Mouse (Mus musculus): ENCODE results near the gene Tekt4.
A peak's percentile ranks its signal among the peaks of the same experiment; 100 is the strongest.

The Tekt4 gene

DNA sequence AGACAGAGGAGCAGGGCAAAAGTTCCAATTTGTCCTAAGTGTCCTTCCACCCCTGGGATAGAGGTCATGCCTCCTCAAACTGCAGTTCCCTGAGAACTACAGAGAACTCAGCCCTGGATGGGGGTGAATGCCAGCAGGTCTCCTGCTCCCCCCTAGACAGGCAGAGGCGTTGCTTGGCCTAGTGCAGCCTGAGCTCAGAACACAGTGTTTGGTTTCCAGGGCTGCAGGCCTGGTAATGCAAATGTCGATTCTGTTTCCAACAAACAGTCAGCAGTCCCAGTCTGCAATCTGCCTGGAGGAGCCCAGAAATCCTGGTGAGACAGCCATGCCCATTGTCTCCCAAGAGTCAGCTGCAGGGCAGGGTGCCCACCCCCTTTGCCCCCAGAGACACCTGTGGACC, at the start of gene Tekt4:
Gene Tekt4, plus strand, starts transcription at position 344 of the 400 bp plus-strand sequence.
- no peak for DNase-seq (ENCODE audit: inconsistent age in 2 of 2, low spot score in 1 of 2)

DNA sequence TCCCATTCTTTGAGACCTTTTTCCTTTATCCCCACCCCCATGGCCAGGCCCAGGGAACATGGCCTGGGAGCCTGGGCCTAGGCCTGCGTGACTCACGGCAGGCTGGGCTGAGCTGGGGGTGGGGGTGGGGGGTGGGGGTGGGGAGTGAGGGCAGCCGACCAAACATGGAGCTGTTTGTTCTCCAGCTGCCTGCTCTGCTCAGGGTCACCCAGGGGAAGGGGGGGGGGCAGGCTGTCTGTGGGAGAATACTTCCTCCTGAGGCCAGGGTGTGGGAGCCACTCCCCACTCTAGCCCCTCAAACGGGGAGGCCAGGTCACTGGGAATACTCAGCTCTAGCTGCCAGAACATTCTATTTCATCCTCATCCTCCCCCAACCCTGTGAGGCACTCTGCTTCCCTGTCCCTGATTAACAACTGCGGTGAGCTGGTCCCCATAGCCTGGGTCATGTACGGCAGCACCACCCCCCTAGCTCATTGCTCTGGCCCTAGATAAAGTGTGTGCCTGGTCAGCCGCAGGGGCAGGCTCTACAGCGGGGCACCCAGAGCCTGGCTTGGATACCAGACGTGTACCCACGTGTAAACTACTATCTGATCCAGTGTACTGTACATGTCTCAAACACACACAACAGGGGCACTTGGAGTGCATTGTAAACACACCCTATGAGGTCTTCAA, 49.1 kb upstream of the Tekt4 start:
- peak; percentile 79 to 86 for DNase-seq (ENCODE audit: inconsistent age in 2 of 2, low spot score in 1 of 2)

- DNase-seq (ENCODE audit: inconsistent age in 2 of 2, low spot score in 1 of 2): peak; percentile 65 to 76
These were observed 48.4 kb upstream of the Tekt4 start for GRCm38 (mm10) chr17:25406011-25406441.

- DNase-seq (ENCODE audit: inconsistent age in 2 of 2, low spot score in 1 of 2): peak in 1 of 2 experiments; percentile 68
These were observed 47.1 kb upstream of the Tekt4 start for GRCm38 (mm10) chr17:25407352-25407751.

- peak; percentile 71 to 85 for DNase-seq (ENCODE audit: inconsistent age in 2 of 2, low spot score in 1 of 2)
These were observed 46.0 kb upstream of the Tekt4 start for GRCm38 (mm10) chr17:25408302-25408999.

GRCm38 (mm10) chr17:25409621-25410020, 44.8 kb upstream of the Tekt4 start:
- peak in 1 of 2 experiments; percentile 40 for DNase-seq (ENCODE audit: inconsistent age in 2 of 2, low spot score in 1 of 2)

- DNase-seq (ENCODE audit: inconsistent age in 2 of 2, low spot score in 1 of 2): peak; percentile 79 to 84
These were observed 44.2 kb upstream of the Tekt4 start for GRCm38 (mm10) chr17:25410180-25410579.

DNA sequence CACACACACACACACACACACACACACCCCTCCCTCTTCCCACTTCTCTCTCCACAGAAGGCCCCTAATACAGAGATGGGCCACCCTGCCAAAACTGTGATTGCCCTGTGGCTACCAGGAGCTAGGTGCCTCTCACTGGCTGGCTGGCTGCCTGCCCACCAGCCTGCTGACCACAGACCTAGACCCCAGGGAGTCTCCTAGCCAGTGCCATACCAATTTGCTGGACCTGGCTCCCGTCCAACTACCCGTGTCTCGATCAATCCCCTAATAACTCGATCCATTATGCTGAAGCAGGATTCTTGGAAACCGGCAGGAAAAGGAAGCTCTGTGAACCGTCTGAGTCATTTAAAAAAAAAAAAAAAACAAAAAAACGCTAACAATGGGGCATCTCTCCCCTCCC, 43.6 kb upstream of the Tekt4 start:
- DNase-seq (ENCODE audit: inconsistent age in 2 of 2, low spot score in 1 of 2): peak in 1 of 2 experiments; percentile 77

GRCm38 (mm10) chr17:25411251-25411650, 43.2 kb upstream of the Tekt4 start:
- DNase-seq (ENCODE audit: inconsistent age in 2 of 2, low spot score in 1 of 2): peak in 1 of 2 experiments; percentile 67

DNA sequence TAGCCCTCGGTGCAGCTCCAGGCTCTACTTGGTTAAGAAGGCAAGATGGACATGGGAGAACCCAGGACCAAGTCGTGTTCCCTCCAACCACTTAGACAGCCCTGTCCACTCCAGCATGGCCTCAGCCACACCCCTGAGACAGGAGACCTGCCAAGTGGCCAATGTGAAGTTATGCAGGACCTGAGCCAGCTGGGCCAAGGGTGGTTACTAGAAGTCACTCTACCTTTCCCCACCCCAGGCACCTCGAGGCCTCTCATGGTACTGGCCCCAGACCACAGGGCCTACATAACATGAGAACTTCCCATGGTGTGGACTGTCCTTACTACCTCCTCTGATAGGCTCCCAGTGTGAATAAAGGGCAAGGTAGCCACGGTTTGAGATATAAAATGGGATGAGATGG, 40.2 kb upstream of the Tekt4 start:
- peak in 1 of 2 experiments; percentile 67 for DNase-seq (ENCODE audit: inconsistent age in 2 of 2, low spot score in 1 of 2)

- DNase-seq (ENCODE audit: inconsistent age in 2 of 2, low spot score in 1 of 2): no peak
These were observed 39.5 kb upstream of the Tekt4 start for GRCm38 (mm10) chr17:25414917-25415316.

GRCm38 (mm10) chr17:25415421-25415913, 38.9 kb upstream of the Tekt4 start:
- DNase-seq (ENCODE audit: inconsistent age in 2 of 2, low spot score in 1 of 2): no peak

DNA sequence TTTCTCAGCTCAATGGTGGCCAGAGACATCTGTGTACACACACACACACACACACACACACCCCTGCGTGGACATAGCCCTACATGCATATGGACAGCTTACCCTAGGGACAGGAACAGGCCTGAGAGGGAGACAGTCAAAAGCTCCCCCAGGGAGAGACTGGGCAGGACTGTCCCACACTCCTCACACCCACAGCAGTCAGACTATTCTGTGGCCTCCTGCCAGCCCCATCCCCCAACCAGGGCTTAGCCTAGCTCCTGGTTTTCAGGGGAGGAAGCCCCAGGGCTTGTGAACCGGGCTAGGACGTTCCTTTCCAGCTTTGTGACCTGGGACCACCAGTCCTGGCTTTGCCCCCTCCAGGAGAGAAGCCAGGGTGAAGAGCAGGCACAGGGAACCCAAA, 38.2 kb upstream of the Tekt4 start:
- peak in 1 of 2 experiments; percentile 71 for DNase-seq (ENCODE audit: inconsistent age in 2 of 2, low spot score in 1 of 2)

DNA sequence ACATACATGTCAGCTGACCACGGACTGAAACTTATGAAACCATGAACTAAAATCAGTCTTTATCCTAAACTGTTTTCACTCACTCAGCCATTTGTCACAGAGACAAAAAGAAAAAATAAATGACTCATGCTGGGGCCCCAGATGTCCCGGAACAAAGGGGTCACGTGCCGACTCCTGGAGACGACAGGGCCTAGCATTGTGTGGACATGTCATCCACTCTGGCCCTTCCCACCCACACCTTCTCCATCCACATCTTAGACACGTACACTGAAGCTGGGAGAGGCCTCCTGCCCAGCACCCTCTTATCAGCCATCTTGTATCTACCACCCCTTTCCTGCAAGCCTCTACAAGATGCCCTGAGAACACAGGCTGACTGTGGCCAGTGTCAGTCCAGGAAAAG, 36.4 kb upstream of the Tekt4 start:
- DNase-seq (ENCODE audit: inconsistent age in 2 of 2, low spot score in 1 of 2): peak in 1 of 2 experiments; percentile 74

- DNase-seq (ENCODE audit: inconsistent age in 2 of 2, low spot score in 1 of 2): no peak
These were observed 35.5 kb upstream of the Tekt4 start for GRCm38 (mm10) chr17:25418926-25419325.

GRCm38 (mm10) chr17:25420998-25421397, 33.4 kb upstream of the Tekt4 start:
- DNase-seq (ENCODE audit: inconsistent age in 2 of 2, low spot score in 1 of 2): peak; percentile 56 to 81

GRCm38 (mm10) chr17:25424526-25425080, 29.8 kb upstream of the Tekt4 start:
- DNase-seq (ENCODE audit: inconsistent age in 2 of 2, low spot score in 1 of 2): peak; percentile 29 to 68

- DNase-seq (ENCODE audit: inconsistent age in 2 of 2, low spot score in 1 of 2): peak; percentile 24 to 35
These were observed 28.4 kb upstream of the Tekt4 start for GRCm38 (mm10) chr17:25425996-25426395.

DNA sequence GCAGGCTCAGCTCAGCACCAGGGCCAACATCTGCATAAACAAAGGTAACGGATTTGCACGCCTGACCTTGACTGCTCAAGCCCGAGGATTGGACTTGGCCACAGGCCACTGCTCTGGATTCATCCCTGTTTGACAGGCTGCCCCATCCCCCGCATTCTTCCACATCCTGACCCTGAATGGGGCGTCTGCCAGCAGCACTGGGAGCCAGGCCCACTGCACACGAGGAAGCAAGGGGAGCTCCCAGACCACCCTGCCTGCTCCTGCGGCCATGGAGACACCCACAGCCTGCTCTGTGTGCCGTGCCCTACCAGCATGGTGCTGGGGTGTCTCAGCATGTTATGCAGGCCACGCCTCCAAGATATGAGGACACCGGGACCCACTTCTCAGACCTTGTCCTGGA, 27.0 kb upstream of the Tekt4 start:
- peak; percentile 85 to 93 for DNase-seq (ENCODE audit: inconsistent age in 2 of 2, low spot score in 1 of 2)

GRCm38 (mm10) chr17:25429240-25429639, 25.2 kb upstream of the Tekt4 start:
- DNase-seq (ENCODE audit: inconsistent age in 2 of 2, low spot score in 1 of 2): peak; percentile 15 to 49

DNA sequence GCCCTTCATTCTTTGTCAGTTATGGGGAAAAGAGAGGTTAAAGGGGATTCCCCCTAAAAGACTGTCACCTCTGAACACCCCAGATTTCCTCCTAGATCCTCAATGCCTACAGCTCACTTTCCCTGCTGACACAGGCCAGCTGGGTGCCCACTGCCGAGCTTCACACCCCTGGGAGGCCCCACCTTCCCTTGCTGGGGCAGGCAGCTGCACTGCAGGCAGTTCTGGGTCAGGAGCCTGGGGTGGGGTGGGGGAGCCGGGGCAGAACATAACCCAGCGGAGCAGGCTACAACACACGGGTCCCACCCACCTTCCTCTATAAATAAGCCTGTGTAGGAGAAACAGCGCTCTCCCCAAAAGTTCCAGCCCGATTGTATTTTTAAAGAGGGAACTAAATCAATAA, 24.5 kb upstream of the Tekt4 start:
- no peak for DNase-seq (ENCODE audit: inconsistent age in 2 of 2, low spot score in 1 of 2)

GRCm38 (mm10) chr17:25430534-25430933, 23.9 kb upstream of the Tekt4 start:
- peak in 1 of 2 experiments; percentile 42 for DNase-seq (ENCODE audit: inconsistent age in 2 of 2, low spot score in 1 of 2)
